Mouse (Mus musculus) olfactory bulb, adult 2 months (tissue): ENCODE results near the gene Aes.

Experiments used
- CTCF ChIP-seq: fragments of 200-500 bp; IDR thresholded peaks from 2 replicates; pipeline ENCODE4 v1.5.1; 2012; ENCODE audit warnings: low read depth, mild to moderate bottlenecking, low read length, moderate library complexity; ENCODE audit not compliant: insufficient read depth
- POLR2A ChIP-seq: fragments of 200-500 bp; IDR thresholded peaks from 2 replicates; pipeline ENCODE4 v1.6.1; 2012; ENCODE audit warnings: mild to moderate bottlenecking, low read depth, low read length, moderate library complexity; ENCODE audit not compliant: insufficient read depth

GRCm38 (mm10) chr10:81593223-81593622, 33.9 kb downstream of the Aes start:
- TF ChIP-seq CTCF: no peak
- no peak for TF ChIP-seq POLR2A
